12 mouse cellular contexts compared by ENCODE assay signal in the genomic region with DNA sequence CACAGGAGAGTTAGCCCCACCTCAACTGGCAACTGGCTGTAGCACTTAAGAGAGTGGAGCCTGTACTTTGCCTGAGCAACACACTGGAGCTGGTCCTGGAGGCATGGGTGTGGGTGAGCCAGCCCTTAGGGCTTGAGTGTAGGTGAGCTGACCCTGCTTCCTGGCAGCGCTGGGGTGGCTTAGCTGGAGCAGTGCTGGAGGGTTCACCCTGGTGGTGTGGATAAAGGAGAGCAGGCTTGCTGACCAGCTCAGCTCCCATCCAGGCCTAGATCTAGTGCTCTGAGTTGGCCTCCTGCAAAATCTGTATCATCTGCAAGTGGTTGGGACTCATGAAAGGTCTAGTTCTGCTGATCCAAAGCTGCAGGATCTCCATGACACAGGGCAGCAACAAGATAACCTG. TPM values are rescaled to one million over a fixed set of nuclear protein-coding genes. Genes with fewer than 3 reads are reported as not detected.
"Had no signal": no experiment of that assay in that cellular context is flagged by ENCODE, and none has a peak within 500 bp of the region (broad histone marks: within the 10 kb centered on the region; RNA-seq: fewer than 3 reads in every experiment).

No protein-coding gene starts in this region.

- DNase-seq: lung, adult 18-20 months; lung, embryonic 14.5 days; lung, postnatal 10 days; lung, postnatal 4 days; midbrain, embryonic 14.5 days; right cerebral cortex, postnatal 14 days; spleen, adult 18-20 months; thymus, adult 18-20 months; thymus, postnatal 14 days; thymus, postnatal 36 days had no signal

RNA-seq across cellular contexts. Expression of a gene that starts 21.1 kb away (rescaled TPM):
- total RNA-seq: megakaryocyte, adult 5-6 weeks; megakaryocyte-erythroid progenitor cell, adult 5-6 weeks had no signal
